Mouse (Mus musculus): ENCODE measurements around the gene 2610528A11Rik.

Gene 2610528A11Rik

GRCm38 (mm10) chr14:37094436-37094835 lies 19.4 kb downstream of the 2610528A11Rik start:
- no peak for DNase-seq (ENCODE audit: low read depth, low spot score)

GRCm38 (mm10) chr14:37083755-37084154 lies 30.1 kb downstream of the 2610528A11Rik start:
- no peak for DNase-seq (ENCODE audit: low read depth, low spot score)

DNA sequence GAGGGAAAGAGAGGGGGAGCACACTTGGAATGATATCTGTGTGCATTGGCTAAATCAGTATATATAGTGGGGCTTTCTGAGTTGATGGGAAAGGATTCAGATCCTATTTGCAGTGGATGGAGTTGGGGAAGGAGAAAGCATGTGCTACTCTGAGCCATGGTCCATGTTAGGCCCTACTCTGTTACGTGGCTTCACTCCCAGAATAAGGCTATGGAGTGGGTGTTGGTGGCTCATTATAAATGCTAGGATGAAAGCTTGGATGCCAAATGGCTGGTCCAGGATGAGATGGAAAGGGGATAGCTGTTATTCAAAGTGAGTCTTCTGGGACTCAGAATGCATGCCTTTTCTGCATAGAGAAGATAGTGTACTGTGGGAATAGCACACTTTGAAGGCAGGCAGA lies 33.1 kb downstream of the 2610528A11Rik start:
- DNase-seq (ENCODE audit: low read depth, low spot score): no peak

DNA sequence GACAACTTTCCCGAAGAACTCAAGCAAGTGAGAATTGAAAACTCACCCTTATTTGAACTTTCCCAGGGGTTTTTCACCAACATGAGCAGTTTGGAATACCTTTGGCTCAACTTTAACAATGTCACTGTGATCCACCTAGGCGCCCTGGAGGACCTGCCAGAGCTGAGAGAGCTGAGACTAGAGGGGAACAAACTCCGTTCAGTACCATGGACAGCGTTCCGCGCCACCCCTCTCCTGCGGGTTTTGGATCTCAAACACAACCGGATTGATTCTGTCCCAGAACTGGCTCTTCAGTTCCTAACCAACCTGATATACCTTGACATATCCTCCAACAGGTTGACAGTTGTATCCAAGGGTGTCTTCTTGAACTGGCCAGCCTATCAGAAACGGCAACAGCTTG lies 45.3 kb downstream of the 2610528A11Rik start:
- DNase-seq (ENCODE audit: low read depth, low spot score): peak; percentile 78

GRCm38 (mm10) chr14:37067629-37068028 lies 46.2 kb downstream of the 2610528A11Rik start, which contains the start of gene Lrit2:
Gene Lrit2 (plus strand): TSS chr14:37067929.
- no peak for DNase-seq (ENCODE audit: low read depth, low spot score)

GRCm38 (mm10) chr14:37066636-37067035 lies 47.2 kb downstream of the 2610528A11Rik start:
- DNase-seq (ENCODE audit: low read depth, low spot score): no peak

GRCm38 (mm10) chr14:37064849-37065248 lies 49.0 kb downstream of the 2610528A11Rik start:
- DNase-seq (ENCODE audit: low read depth, low spot score): no peak

All from ZHBTc4 (cell line).